Mouse (Mus musculus) CD4-positive, CD25-positive, alpha-beta regulatory T cell, adult 4 months (primary cell): ENCODE results near the gene Gsg1l. TPM values are rescaled to one million over a fixed set of nuclear protein-coding genes. Genes with fewer than 3 reads are reported as not detected.

Experiments used
- ATAC-seq: one replicate; pipeline ENCODE4 v1.8.0; 2017
- polyA plus RNA-seq, 2 experiments: library from polyadenylated mRNA; unstranded; fragments of 100-300 nt; shearing (Covaris generic); gene quantifications; one replicate each; pipeline ENCODE4 v1.2.1; 2017

Gsg1l gene
- polyA plus RNA-seq, 2 experiments from 2014 or later: not detected

DNA sequence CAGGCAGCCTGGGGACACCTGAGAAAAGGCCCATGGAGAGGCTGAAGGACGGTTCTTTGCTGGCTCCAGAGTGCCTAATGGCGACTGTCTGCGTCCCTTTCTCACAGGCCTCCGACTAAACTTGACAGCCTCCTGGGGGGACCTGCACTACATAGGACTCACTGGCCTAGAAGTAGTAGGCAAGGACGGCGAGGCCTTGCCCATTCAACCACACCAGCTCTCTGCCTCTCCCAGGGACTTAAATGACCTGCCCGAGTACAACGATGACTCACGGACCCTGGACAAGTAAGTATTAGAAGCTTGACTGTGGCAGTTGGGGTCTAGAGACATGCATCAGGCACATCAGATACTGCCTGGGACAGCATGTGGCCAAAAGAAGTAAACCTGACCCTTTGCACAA lies 221.8 kb downstream of the Gsg1l start:
- ATAC-seq: no peak

DNA sequence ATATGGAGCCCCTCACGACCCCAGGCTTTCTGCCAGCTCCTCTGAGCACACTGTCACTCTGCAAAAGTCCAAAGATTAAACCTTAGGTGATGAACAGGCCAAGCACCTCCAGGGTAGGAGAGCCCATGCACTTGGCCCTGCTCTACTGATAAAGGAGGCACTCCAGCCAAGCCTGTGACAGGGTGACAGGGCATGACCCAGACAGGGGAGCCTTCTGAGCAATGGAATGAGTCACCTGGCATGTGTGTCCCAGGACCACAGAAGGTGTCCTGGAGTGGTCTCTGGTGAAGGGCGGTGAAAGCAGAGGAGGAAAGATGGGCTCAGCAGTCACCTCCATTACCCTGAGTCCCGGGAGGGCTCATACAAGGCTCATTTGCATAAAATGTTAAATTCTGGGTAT lies 222.6 kb downstream of the Gsg1l start:
- no peak for ATAC-seq

DNA sequence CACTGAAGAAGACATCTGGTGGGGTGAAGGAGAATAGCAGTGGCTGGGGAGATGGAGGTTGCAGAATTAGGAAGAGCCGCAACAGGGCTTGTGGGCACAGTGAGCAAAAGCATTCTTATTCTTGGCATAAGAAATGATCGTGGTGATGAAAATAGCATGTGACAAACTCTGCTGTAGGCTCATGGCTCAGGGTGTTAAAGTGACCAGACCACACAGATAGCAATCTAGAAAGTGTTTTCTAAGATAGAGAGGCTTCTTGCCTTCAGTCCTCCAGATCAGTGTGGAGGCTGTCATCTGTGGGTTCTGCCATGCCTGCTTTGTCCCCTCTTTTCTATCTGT lies 234.7 kb downstream of the Gsg1l start:
- no peak for ATAC-seq

DNA sequence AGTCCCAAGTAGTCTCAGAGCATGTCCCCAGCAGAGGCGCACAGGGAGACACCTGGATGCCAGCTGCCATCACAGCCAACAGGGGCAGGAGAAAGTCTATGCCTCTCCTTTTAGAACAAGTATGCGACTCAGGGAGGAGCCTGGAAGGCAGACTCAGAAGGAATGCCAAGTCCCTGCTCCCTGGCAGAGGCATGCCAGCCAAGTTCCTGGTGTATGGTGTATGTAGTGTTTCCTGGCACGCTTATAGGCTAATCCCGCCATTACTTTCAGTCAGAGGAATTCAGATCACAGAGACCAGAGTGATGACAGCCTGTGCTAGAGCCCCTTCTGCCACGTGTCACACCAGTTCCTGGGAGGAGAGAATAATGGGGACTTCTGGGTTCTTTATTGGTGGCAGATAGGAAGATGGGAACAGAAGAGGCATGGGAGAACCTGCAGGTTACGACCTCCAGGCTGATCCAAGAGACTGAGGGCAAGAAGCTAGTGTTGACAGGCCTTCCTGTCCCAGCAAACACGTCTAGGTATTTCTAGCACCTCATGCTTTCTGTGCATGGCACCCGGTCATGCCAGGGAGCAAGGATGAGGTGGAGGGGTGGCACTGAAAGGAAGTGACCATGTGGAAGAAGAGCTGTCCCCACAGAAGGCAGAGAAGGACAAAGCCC lies 235.2 kb downstream of the Gsg1l start:
- no peak for ATAC-seq

DNA sequence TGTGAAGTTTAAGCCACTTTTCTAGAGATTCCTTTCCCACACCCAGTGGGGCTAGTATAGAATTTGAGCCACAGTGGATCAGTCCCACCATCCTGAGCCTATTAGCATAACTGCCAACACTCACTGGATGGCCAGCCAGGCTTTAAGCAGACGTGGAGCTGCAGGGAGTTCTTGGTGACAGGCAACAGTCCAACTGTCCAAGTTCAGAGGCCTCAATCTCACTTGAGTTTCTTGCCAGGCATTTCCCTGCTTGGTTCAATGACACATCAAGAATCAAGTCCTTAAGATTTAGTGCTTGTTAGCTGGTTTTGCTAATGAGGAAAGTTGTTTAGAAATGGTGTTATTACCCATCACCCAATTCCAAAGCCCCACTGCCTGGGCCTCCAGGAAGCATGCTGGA lies 236.6 kb downstream of the Gsg1l start:
- ATAC-seq: no peak

DNA sequence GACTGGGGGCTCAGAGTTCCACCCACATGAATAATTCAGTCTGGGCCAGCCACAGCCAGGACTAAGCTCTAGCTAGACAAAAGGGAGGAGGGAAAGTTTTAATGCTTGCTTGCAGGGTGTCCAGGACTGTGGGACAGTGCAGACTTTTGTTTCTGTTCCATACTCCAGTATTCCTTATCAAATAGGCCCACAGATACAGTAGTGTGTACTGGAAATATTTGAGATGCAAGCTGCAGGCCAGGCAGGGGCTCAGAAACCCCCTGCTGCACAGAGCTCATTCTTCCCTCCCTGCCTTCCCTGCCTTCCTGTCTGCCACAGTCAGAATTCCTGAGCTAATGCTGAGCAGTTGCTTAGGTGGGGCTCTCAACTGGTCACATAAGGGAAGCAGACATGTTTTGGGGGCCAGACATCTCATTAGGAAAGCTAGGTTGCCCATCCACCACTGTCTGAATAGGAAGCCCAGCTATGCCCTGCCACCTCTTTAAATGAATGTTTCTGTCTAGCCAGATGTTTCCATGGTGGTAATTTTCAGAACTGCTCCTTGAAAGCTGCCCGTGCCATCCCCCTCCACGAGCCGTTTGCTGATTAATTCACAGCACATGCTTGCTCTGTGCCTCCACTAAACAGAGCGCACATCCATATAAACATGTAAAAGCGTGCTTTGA lies 244.0 kb downstream of the Gsg1l start:
- ATAC-seq: no peak

DNA sequence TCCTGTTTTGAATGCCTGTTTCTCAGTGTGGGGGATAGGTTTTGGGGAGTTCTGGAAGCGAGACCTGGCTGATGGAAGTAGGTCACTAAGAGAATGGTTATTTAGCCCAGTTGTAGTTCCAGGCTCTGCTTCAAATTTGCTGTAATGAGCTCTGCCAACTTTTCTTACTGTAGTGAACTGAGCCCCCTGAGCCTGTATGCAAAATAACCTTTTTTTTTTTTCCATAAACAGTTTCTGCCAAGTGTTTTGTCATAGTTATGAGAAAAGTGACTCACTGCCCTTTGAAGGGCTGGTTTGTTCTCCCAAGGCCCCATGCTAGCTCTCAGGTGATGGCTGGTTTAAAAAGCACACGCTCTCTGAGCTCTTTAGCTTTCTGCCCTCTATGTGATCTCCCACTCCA lies 248.7 kb downstream of the Gsg1l start:
- no peak for ATAC-seq

DNA sequence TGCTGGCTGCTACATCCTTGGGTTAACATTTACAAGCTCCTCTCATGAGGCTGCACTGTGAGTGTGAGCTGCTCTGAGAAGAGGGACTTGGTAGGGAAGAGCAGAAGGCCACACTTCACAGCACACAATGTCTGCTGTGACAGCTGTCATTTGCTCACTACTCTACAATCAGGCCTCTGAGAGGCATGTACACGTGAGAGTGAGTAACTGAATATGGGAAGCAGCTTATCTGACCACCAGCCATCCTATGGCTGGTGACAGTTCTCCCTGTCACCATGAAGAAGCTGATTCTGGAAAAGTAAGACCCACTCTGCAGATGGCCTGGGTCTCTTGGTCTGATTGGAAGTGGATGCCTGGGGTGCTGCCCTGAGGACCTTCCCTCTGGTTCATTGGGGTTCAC lies 249.4 kb downstream of the Gsg1l start:
- ATAC-seq: no peak

DNA sequence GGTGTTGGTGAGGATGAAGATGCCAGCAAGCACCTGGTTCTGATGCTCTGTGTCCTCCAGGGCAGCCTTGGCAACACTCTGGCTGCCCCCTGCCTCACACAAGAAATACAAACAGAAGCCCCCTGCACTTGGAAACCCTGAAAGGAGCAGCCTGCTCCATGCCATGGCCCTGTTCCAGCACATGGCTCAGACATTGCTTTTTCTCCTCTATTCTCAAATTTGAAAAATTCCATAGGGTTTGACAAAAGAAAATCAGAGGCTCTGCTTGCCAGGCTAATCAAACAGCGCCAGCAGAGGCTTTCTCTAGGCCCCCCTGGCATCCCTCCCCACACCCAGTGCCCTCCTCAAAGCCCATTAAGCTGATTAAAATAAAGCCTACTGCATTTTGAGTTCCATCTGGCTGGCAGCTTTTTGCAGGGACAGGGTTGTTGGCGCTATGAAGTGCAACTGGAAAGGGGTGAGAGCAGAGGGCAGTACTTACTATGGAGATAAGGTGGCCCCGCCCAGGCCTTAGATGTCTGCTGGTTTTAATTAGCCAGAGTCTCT lies 253.0 kb downstream of the Gsg1l start:
- no peak for ATAC-seq

DNA sequence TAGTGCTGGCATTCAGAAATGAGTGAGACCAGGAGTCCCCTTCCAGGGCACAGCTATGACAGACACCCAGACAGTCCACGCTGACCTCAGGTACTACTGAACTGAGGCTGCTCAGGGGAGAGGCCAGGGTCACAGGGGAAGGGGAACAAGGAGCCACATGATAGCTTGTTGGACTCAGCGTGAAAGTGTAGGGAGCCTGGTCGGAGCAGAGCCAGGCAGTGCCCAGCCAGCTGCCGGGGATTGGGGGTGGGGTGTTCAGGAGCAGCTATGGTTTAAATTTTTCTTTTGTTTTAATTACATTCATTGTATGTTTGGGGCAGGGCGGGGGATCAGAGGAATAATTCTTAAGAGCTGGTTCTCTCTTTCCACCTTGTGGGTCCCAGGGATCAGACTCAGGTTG lies 253.7 kb downstream of the Gsg1l start:
- no peak for ATAC-seq

Other genes with a start within 250 kb of the Gsg1l start
- 100 to 1,000 TPM; 117 to 126 TPM for gene Xpo6, start 118.1 kb upstream of the Gsg1l start, polyA plus RNA-seq
- 1 to 10 TPM; 2.7 to 5.0 TPM for gene Sbk1, start 190.2 kb upstream of the Gsg1l start, polyA plus RNA-seq